Mouse (Mus musculus) cerebellum, adult 9-10 months (tissue): Measurements from ENCODE around the gene Specc1l.

ENCODE experiments used
- DNase-seq: peaks from one replicate; pipeline ENCODE4 v3.0.0; 2022

The Specc1l gene

DNA sequence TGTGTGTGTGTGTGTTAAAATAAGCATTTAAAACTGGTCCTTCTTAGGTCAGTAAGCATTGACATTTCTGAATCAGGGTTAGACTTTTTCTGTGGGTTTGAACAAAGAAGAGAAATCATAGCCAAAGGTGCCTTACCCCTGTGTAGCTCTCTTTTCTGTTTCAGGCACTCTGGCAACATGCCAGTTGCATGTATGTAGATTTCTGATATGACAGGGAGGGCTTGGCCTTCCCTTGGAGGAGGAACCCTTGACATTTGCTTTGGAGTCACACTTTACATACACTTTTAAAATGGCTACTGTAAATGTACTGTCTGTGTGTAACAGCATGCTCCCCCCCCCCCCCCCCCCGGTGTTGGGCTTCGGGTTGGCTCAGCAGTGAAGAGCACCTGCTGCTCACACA lies 12.8 kb downstream of the Specc1l start:
- no peak for DNase-seq

DNA sequence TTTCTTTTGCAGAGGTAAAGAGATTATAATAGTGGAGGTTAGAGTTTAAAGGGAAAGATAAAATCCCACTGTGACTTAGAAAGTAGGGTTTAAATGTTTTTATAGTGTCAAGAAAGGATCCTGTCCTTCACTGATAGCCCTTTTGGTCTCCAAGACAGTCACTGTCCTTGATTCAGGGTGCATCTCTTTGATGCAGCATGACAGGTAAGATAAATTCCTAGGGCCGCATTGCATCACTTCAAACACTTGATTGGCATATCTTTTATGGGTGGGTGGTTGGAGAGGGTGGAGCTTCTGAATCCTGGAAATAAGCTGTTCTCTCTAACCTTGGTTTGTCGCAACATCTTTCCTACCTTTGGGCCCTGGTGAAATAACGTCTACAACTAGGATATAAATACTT lies 15.5 kb downstream of the Specc1l start:
- no peak for DNase-seq

DNA sequence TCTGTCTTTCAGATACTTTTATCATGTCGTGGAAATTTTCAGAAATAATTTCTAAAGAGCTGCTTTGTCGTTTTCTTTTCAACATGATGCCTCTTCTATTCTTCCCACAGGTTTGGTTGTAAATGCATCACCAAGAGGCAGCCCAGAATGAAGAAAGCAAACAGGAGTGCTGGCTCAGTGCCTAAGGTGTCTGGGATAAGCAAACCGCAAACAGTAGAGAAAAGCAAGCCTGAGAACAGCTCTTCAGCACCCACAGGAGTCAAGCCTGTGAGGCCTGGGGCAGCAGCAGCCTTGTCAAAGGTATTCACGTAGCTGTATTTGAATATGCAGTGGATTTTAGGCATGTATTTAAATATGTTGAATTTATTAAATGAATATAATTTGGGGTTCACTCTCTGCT lies 18.7 kb downstream of the Specc1l start:
- DNase-seq, result peak; percentile 42

DNA sequence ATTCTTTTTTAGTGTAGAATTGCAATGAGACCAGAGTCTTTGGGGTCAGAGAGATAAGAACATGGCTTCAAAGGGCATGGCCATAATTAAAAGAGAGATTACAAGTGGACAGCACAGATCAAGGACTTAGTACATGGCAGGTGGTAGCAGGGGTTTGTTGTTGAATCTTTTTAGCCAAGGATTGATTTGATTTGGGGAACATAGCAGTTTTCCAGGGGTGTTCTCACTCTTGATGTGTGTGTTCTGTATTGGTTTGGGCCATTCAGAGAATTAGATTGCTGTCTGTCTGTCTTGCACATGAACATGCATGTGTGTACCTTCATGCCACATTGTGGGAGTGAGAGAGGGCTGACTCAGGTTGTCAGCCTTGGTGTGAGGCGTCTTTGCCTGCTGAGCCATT lies 20.0 kb downstream of the Specc1l start:
- DNase-seq, result no peak

DNA sequence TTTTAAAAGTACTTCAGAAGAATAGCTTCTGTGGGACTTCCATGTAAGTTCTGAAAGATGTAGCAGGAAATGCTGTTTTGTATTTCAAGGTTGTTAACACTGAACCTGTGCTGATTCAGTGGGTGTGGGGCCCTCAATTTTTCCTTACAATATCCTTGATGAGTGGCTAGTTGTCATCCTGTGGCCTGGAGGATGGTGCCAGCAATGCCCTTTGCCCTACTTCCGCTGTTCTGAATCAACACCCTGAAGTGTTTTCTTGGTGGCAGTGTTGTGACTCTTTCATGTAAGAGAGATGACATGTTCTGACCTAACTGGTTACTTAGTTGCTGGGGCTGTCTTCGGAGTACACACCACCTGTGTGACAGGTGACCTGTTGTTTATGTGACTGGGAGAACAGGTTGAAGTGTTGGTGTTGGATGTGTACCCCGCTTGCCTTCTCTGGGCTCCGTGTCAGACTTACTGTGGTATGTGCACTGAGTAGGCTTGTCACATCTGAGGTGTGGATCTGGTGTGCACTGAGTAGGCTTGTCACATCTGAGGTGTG lies 20.8 kb downstream of the Specc1l start:
- no peak for DNase-seq

DNA sequence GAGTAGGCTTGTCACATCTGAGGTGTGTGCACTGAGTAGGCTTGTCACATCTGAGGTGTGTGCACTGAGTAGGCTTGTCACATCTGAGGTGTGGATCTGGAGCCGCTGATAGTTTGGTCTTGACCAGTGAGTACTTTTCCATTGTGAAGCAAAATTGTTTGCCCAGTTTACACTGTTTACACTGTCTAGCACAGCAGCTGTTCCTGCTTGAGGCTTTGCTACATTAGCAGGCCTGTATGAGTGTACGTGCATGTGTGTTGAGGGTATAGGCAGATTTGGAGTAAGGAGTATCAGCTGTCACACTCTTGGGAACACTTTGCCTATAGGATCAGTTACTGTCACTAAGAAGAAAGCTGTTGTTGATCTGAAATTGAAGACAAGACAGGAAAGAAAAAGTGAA lies 21.6 kb downstream of the Specc1l start:
- no peak for DNase-seq

DNA sequence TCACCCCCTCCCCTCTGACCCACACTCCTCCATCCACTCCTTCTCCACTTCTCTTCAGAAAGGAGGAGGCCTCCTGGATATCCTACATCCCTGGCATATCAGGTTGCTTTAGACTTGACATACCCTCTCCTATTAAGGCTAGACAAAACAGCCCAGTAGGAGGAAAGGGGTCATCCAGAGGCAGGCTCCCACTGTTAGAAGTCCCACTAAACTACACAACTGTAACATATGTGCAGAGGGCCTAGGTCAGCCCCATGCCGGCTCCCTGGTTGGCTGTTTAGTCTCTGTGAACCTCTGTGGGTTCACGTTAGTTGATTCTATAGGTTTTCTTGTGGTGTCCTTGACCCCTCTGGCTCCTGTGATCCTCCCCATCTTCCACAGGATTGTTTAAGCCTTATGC lies 23.9 kb downstream of the Specc1l start:
- no peak for DNase-seq

DNA sequence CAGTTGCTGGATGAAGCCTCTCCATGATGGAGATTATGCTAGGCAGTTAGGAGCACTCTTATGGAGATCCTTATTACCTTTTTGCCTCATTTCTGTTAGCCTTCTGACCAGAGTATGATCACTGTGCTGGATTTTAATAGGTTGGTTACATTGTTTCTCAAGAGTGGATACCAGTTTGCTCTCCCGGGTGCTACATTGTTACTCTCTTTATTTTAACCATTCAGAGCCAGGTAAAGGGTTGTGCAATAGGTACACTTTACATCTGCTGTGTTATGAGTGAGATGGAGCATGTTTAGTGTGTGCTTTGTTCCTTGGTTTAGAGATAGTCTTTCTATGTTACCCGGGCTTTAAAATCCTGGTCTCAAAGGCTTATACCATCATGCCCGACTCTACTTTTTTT lies 24.3 kb downstream of the Specc1l start:
- DNase-seq, result no peak

DNA sequence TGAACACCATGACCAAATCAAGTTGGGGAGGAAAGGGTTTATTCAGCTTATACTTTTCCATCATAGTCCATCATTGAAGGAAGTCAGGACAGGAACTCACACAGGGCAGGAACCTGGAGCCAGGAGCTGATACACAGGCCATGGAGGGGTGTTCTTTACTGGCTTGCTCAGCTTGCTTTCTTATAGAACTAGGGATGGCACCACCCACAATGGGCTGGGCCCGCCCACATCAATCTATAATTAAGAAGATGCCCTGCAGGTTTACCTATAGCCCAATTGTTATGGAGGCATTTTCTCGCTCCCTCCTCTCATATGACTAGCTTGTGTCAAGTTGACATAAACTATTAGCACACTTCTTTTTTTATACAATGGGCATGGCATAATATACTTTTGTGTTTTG lies 25.3 kb downstream of the Specc1l start:
- DNase-seq, result no peak

DNA sequence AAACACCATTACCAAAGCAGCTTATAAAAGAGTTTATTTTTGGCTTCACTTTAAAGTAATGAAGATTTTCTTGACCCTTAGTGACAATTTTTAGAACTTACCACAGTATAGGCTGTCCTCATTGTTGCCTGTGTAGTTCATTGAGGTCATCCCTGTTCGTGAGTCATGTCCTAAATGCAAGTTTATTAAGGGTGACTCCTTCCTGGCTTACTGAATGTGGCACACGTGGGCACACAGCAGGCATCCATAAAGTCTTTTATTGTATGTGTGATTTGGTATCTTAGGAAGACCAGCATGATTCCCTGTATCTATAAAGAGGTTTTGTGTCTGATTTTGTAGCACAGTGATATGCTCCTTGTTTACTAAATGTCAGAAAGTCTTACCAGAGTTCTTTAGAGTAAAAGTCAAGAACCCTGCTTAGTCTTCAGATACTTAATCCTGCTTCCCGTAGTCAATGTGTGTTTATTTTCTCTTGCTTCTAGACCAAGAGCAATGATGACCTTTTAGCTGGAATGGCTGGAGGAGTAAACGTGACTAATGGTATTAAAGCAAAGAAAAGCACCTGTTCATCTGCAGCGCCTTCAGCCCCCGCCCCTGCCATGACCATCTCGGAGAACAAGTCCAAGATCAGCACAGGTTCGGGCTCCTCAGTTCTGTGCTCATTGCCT lies 28.8 kb downstream of the Specc1l start:
- no peak for DNase-seq

DNA sequence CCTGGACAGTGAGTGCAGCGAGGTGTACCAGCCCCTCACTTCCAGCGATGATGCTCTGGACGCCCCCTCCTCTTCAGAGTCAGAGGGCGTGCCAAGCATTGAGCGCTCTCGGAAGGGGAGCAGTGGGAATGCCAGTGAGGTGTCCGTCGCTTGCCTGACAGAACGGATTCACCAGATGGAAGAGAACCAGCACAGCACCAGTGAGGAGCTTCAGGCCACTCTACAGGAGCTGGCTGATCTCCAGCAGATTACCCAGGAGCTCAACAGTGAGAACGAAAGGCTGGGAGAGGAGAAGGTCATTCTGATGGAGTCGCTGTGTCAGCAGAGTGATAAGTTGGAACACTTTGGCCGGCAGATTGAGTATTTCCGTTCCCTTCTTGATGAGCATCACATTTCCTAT lies 33.9 kb downstream of the Specc1l start:
- peak; percentile 88 for DNase-seq

DNA sequence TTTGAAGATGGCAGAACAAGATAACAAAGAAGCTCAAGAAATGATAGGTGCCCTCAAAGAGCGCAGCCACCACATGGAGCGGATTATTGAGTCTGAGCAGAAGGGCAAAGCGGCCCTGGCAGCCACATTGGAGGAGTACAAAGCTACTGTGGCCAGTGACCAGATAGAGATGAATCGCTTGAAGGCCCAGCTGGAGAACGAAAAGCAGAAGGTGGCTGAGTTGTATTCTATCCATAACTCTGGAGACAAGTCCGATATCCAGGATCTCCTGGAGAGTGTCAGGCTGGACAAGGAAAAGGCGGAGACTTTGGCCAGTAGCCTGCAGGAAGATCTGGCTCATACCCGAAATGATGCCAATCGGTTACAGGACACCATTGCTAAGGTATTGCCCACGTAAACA lies 34.5 kb downstream of the Specc1l start:
- peak; percentile 75 for DNase-seq

DNA sequence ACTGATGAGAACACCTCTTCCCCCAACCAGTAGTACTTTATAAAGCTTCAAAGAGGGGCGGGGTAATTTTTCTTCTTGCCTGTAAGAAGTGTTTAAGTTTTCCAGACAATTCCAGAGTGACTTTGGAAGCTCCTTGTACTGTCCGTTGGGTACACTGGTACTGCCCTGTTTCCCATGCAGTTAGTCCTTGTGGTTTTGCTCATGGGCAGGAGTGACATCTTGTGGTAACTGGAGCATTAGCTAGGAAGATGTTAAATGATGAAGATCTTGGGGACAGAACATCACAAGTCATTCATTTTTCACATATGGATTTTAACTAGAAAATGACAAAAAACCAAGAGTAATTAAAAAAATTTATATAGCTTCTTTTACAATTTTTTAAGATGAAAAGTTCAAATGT lies 39.1 kb downstream of the Specc1l start:
- DNase-seq, result peak; percentile 50

DNA sequence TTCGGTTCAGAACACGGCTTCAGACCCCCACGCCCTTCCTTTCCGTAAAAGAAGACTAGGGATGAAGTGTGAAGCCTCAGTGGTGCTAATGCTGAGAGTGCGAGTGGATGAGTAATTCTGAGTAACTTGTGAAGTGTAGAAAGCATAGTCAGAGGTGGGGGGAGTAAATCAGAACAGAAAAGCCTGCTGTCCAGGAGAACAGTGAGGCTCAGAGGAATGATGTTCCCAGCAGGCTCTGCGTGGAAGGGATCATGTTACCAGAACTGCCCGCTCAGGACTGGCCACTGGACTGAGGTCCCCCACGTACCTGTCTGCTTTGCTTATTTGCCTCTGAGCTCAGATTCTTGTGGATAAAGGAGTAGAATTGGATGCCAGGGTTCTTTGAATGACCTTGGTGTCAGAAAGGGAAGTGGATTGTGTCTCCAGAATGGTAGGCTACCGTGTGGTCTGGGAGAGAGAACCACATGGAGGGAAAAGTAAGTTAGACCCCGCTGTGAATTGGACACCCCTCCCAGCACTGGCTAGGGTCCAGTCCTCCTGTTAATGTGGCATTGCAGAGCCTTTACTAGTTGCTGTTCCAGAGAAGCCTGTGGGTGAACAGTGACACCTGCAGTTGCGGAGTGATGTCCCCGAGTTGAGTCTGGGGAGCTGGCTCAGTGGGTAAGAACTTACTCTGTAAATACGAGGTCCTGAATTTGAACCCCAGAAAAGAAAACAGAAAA lies 40.6 kb downstream of the Specc1l start:
- DNase-seq, result peak; percentile 58

DNA sequence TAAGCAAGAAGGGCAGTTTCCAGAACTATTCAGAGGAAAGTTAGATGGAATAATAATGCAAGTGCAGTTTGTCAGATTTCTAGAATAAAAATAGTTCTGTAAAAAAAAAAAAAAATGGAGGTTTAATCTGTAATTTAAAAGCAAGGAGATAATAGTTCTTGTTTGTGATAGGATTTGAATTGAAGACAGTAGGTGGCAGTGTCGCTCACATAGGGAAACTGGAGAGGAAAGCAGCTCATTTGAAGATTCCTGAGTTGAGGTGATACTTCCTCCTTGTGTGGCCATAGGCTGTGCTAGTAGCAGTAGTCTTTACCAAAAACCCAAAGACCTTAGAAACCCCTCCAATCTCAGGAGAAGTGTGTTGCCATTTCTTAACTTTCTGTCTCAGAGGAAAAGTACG lies 43.2 kb downstream of the Specc1l start:
- DNase-seq, result no peak

DNA sequence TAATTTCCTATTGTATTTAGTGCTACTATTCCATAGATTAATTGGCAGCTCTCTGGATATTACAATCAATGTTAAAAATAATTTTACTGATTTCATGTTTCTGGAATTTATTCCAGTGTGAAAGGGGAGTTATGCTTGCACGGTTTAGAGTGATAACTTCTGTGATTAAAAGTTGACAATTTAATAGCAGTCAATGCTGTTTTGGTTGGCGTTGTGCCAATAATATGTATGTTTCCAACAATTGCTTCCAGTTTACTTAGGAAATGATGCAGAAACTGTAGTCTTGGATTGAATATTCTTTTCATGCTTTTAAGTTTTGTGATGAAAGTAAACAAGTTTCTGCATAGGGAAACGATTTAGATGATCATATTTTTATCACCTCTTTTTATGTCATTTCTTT lies 45.5 kb downstream of the Specc1l start:
- no peak for DNase-seq

DNA sequence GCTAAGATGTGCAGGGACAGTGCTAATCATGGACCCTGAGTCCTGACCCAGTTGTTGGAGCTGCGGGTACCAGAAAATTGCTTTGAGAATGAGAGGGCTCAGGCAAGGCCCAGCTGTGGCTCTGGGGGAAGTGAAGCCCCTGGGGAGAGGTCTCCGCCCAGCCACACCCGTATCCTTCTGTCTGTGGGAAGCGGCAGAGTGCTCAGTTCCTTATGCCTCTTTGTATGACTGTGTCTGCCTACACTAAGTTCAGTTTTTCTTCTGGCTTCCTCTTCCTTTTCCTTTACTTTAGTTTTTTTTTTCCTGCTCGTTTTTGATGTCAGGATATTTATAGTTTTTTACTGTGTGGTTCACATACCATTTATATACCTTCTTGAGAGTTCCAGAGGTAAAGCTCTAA lies 46.4 kb downstream of the Specc1l start:
- DNase-seq, result no peak

DNA sequence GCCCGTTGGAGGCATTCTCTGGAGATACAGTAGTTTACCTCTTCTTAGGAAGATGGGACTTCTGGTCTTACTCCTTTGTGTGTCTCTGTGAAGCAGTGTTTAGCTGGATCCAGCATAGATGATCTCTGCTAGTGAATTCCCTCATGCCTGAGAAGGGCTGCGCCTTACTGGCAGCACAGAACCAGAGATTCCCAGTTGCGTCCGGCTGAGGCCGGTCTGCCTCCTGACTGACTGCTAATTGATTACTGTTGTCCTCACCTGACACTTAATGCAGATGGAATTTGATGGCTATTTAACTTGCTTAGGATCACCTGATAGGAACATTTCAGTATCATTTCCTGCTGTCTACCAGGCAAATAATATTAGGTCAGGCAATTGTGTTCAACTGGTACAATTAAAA lies 49.4 kb downstream of the Specc1l start:
- DNase-seq, result no peak

DNA sequence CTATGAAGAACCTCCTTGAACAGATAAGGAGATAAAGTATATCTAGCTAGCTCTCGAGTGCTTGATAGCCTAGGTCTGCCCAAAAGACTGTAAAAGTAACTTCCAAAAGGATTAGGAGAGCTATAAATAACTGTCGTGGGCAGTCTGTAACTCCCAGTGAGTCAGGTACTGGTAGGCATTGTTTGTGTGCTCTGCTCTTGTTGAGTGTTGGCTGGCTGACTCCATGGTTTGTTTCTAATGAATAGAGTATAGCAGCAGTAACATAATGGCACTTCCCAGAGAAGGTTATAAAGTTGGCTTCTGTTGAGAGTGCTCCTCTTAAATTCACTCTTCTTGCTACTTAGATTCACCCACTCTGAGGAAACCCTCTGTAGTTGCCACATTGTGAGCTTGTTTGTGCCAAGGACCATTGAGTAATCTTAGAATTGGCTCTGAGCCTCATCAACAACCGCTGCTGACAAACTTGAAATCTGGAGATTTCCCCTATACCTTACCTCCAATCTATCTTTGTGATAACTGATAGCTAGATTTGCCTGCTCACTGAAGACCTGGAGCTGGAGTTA lies 53.2 kb downstream of the Specc1l start:
- DNase-seq, result no peak

DNA sequence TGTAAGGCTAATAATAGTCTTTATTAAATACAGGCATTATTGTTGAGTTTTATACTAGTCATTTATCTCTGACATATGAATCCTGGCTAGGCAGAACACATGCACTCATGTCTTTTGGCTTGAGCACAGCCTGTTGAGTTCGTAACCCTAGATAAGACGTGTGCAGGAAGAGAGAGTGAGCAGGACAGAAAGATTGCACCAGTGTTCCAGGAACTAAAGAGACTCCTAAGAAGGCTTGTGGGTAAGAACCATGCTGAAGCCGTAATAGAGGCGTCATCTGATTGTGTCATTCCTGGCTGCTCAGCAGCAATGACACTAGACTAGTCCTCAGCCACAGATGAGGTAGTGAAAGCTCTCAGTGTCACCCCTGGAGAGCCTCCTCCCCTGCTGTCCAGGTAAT lies 61.1 kb downstream of the Specc1l start:
- no peak for DNase-seq

DNA sequence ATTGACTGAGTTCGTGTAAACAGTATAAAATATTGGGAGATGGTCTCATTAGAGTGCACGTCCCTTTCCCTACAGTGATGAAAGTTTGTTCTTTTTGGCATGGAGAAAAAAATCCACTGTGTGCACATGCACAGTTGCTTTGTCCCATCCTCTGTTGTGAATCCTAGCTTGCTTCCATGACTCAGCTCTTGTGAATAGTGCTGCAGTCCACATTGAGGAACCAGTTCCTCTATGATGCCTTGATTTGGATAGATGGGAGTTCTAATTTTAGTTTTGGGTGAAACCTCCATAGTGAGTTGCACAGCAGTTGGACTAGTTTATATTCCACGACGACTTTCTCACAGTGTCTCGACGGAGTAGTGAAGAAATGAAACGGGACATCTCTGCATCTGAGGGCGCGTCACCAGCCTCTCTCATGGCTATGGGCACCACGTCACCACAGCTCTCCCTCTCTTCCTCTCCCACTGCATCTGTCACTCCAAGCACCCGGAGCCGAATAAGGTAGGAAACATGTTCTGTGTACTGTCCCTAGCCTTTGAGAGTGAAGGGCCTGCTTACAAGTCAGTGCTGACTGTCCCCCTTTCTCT lies 64.6 kb downstream of the Specc1l start:
- DNase-seq, result no peak

DNA sequence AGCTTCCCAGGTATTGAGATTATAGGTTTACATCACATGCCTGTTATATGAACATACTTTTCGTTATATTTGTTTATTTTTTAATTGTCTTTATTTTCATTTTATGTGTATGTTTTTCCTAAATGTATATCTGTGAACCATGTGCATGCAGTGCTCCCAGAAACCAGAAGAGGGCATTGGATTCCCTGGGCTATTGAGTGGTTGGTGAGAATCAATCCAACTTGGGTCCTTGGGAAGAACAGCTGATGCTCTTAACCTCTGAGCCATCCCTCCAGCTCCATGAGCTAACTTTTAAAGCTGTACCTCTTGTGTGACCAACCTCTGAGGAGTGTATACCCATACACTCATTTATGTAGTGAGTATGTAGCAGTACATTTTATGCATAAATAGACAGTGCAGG lies 65.6 kb downstream of the Specc1l start:
- DNase-seq, result peak; percentile 31

DNA sequence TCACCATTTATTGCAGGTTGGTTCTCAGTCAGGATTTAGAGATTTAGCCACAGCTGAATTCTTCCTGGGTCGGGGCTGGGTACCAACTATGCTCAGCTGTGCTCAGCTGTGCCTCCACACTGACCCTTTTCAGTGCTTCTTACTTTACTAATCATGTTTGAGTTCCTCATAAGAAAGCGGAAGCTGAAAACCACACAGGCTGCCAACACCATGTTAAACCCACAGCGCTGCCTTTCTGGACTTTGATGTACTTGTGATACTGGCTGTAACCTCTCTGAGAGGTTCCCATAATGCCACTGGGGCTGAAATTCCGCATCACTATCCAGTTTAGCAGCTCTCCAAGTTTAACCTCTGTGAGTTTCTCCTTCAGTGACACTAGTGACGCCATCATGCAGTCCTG lies 70.8 kb downstream of the Specc1l start:
- no peak for DNase-seq

DNA sequence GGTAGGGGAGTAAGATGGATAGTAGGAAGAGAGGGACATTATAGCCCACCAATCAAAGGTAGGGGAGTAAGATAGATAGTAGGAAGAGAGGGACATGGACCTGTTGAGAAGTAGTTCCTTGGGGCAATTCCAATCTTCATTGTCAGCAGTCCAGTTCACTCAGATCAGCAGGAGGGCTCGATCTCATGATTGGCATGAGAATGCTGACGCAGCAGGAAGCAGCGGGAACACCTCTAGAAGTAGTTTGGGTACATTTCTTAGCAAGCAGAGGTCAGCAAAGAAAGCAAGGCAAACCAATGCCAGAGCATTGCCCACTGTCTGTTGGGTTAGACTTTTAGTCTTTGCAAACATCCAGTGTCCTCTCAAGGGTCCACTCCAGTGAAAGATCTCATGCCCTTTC lies 71.9 kb downstream of the Specc1l start:
- DNase-seq, result no peak
